Mouse (Mus musculus): ENCODE measurements around the gene Polr2l. TPM values are rescaled to one million over a fixed set of nuclear protein-coding genes. Genes with fewer than 3 reads are reported as not detected.

Polr2l gene
- total RNA-seq (2023): 10 to 100 TPM; 18.6 to 21.3 TPM

GRCm38 (mm10) chr7:141475011-141475804 is at the start of gene Polr2l, which contains the start of gene Tspan4:
Gene Polr2l, minus strand, starts transcription at chr7:141475132.
Gene Tspan4, plus strand, starts transcription at chr7:141475240.

DNA sequence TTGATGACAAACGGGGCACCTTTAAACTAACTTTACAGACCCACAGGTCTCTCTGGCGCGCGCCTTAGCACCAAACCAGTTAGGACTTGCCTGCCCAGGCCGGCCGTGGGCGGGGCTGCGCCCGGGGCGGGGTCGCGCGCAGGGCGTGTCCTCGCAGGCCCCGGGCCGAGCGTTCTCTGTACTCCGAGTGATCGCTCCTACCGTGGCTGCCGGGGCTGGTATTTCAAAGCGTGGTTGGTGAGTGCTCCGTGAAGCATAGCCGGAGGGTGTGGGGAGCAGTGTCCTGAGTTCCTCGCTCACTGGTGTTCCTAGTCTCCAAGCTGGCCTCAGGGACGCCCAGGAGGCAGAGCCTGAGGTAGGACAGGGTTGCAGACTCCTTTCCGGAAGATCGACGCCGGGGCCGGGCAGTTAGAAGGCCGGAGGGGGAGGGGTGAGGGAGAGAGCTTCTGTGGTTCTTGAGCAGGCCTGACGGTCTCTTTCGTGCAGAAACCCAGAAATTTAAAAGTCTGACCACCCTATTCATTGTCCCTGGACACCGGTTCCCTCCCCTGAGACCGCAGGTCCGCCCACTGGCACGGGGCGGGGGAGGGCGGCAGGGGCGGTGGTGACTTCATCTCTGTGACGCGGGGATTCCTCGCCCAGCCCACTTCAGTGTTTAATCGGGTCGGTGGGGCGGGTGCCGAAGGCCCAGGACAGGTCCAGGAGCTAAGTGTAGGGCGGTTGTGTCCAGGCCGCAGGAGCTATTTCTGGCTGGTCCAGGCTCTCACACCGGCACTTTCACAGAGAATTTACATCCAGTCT is 7.5 kb downstream of the Polr2l start, which contains the start of gene Cd151:
Gene Cd151 (plus strand): TSS at position 163 of the 801 bp plus-strand sequence.

DNA sequence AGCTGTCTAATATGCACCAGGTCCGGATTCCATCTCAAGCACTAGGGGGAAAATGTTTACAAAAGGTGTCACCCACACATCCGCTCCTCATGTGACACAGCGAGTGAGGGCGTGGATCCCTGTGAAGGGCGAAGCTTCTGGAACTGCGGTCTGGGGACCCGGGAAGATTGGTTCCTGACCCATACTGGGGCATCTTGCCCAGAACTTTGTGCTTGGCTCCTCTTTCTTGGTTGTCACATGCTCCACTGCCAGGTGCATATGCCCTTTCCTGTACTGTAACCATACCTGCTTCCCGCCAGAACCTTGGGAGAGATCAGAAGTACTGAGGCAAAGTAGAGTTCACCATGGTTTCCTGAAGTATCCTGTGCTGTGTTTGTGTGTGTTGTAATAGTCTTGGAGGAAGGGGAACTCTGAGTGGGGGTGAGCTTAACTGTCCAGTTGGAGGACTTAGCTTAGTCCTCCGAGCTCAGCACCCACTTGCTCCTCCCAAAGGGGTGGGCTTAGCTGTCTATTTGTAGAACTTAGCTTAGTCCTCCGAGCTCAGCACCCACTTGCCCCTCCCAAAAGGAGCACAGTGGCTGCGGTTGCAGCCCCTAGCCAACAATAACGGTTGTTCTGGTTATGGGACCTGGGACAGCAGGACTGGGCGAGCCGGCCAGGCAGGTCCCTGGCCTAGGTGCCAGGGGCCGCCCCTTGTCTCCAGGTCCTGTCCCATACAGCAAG is 14.4 kb downstream of the Polr2l start, which contains the start of gene Cracr2b:
Gene Cracr2b (plus strand): TSS at position 704 of the 723 bp plus-strand sequence.

GRCm38 (mm10) chr7:141454967-141455551 is 19.9 kb downstream of the Polr2l start, which contains the start of gene Pnpla2:
Gene Pnpla2, plus strand, starts transcription at chr7:141455198.

DNA sequence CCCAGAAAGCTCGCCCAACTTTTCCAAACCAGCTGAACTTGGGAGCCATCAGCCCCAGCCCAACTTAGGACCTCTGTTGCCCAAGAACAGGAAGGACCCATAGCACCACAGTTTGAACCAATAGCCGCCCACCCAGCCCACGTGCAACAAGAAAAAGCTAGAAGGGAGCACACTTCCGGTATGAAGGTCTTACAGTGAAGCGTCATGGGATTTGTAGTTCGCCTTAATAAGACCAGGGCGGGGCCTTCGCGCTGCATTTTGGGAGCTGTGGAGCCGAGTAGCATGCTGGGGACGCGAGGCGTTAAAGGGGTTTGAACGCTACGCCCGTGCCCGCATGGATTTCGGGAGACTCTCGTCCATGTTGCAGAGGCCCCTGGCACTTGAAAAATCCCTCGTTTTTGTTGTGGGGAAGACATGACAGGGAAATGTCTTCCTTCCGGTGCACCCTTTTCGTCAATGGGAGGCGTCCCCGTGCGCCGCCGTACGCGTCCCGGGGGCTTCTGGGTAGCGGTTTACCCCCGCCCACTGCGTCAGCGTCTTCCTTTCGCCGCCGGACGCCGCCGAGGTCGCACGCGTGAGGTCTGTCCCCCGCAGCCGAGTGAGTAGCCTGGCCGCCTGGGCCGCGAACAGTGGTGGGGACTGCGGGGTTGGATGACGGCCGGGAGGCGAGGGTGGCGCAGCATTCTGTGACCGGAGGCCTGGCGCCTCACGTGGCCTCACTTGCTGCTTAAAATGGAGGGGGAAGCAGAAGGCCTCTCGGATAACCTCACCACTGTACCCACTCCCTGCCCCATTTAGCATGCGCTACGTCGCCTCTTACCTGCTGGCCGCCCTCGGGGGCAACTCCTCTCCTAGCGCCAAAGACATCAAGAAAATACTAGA is 27.6 kb downstream of the Polr2l start, which contains the start of gene Rplp2:
Gene Rplp2 (plus strand): TSS at position 261 of the 882 bp plus-strand sequence.

GRCm38 (mm10) chr7:141443828-141444237 is 31.1 kb downstream of the Polr2l start, which contains the start of gene Pidd1:
Gene Pidd1, minus strand, starts transcription at chr7:141444025.

GRCm38 (mm10) chr7:141437178-141438120 is 37.5 kb downstream of the Polr2l start, which contains the start of gene Slc25a22:
Gene Slc25a22, minus strand, starts transcription at chr7:141437892.

GRCm38 (mm10) chr7:141429310-141429709 is 45.6 kb downstream of the Polr2l start, which contains the start of gene Cend1:
Gene Cend1, minus strand, starts transcription at chr7:141429491.

Other genes starting within 250 kb of the Polr2l start
- gene Phrf1, start 246.3 kb downstream of the Polr2l start, total RNA-seq (2023): 100 to 1,000 TPM; 149 TPM
- gene Irf7, start 208.7 kb downstream of the Polr2l start, total RNA-seq (2023): 10 to 100 TPM; 27.7 to 43.8 TPM
- gene Cdhr5, start 198.3 kb downstream of the Polr2l start, total RNA-seq (2023): not detected
- not detected for gene Sct, start 196.0 kb downstream of the Polr2l start, total RNA-seq (2023)
- not detected for gene Drd4, start 183.1 kb downstream of the Polr2l start, total RNA-seq (2023)
- 10 to 100 TPM; 44.0 to 45.2 TPM for gene Deaf1, start 147.4 kb downstream of the Polr2l start, total RNA-seq (2023)
- gene Tmem80, start 147.4 kb downstream of the Polr2l start, total RNA-seq (2023): 10 to 100 TPM; 21.6 to 30.3 TPM
- gene Eps8l2, start 136.3 kb downstream of the Polr2l start, total RNA-seq (2023): under 1 TPM; 0.24 to 0.84 TPM
- 100 to 1,000 TPM; 146 to 150 TPM for gene Taldo1, start 82.9 kb downstream of the Polr2l start, total RNA-seq (2023)
- 10 to 100 TPM; 31.8 to 46.1 TPM for gene Gatd1, start 61.0 kb downstream of the Polr2l start, total RNA-seq (2023)
- not detected for gene Cend1, start 45.6 kb downstream of the Polr2l start, total RNA-seq (2023)
- 10 to 100 TPM; 45.5 to 49.9 TPM for gene Slc25a22, start 37.2 kb downstream of the Polr2l start, total RNA-seq (2023)
- 1 to 10 TPM; 5.9 to 6.3 TPM for gene Pidd1, start 31.1 kb downstream of the Polr2l start, total RNA-seq (2023)
- 1,000 to 10,000 TPM; 2,341 to 2,386 TPM for gene Rplp2, start 27.8 kb downstream of the Polr2l start, total RNA-seq (2023)
- gene Pnpla2, start 19.9 kb downstream of the Polr2l start, total RNA-seq (2023): 10 to 100 TPM; 54.1 to 58.8 TPM
- gene Cracr2b, start 14.0 kb downstream of the Polr2l start, total RNA-seq (2023): not detected
- gene Cd151, start 7.7 kb downstream of the Polr2l start, total RNA-seq (2023): 10 to 100 TPM; 11.2 to 17.5 TPM
- gene Tspan4, start 108 bp upstream of the Polr2l start, total RNA-seq (2023): under 1 TPM in 1 of 2 experiments, not detected in 1; 0.99 TPM
- gene Chid1, start 64.7 kb upstream of the Polr2l start, total RNA-seq (2023): 10 to 100 TPM; 18.7 to 24.5 TPM
- gene Ap2a2, start 87.0 kb upstream of the Polr2l start, total RNA-seq (2023): 10 to 100 TPM; 43.5 to 45.4 TPM
- not detected for gene Muc6, start 180.2 kb upstream of the Polr2l start, total RNA-seq (2023)
- gene Muc2, start 215.2 kb upstream of the Polr2l start, total RNA-seq (2023): not detected

Measured in B cell, adult 67 days (primary cell).